Mouse (Mus musculus) megakaryocyte-erythroid progenitor cell, adult 5 weeks (primary cell): ENCODE measurements around the gene Mup15. TPM values are rescaled to one million over a fixed set of nuclear protein-coding genes. Genes with fewer than 3 reads are reported as not detected.

Source experiments
- polyA plus RNA-seq: library from polyadenylated mRNA; stranded (reverse); fragments of >175 nt; gene quantifications from 2 replicates; pipeline ENCODE4 v1.2.3, GENCODE M21; 2012

The Mup15 gene
- polyA plus RNA-seq: not detected in 2 replicates

DNA sequence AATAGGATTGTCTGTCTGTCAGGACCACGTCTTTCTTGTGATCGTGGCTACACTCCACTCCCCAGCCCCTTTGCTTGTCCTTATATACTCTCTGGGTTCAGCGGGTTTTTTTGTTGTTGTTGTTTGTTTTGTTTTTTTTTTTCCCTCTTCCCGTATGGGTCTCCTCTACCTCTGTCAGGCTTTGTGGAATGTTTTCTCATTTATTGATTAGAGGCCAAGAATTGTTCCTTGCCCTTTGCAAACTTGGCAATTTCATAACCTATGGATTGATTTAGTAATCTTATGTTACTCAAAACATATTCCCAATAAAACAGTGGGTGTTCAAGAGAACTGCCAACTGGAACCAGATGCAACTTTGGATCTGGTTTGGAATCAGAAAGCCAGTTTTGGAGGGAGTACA, at the start of gene Mup15:
Gene Mup15, minus strand, starts transcription at position 101 of the 400 bp plus-strand sequence.

Other genes with a start within 250 kb of the Mup15 start
- not detected in 2 replicates for gene Mup13, start 211.5 kb downstream of the Mup15 start, polyA plus RNA-seq
- not detected in 2 replicates for gene Mup14, start 135.7 kb downstream of the Mup15 start, polyA plus RNA-seq
- gene Mup16, start 79.8 kb upstream of the Mup15 start, polyA plus RNA-seq: not detected in 2 replicates
- gene Mup17, start 156.1 kb upstream of the Mup15 start, polyA plus RNA-seq: not detected in 2 replicates
- gene Mup18, start 234.4 kb upstream of the Mup15 start, polyA plus RNA-seq: not detected in 2 replicates